Mouse (Mus musculus): Measurements from ENCODE around the gene Ap2a2. TPM values are rescaled to one million over a fixed set of nuclear protein-coding genes. Genes with fewer than 3 reads are reported as not detected.
A peak's percentile ranks its signal among the peaks of the same experiment; 100 is the strongest.

Gene Ap2a2
- polyA plus RNA-seq, 1 experiment: 108 TPM

GRCm38 (mm10) chr7:141539556-141540311 is 22.2 kb upstream of the Ap2a2 start, which contains the start of gene Chid1:
TSS of gene Chid1 (minus strand) at chr7:141539857.
- Histone ChIP-seq H3K27ac (ENCODE audit: insufficient read depth, low read length) (no peak within 1 kb of the TSS), H3K36me3 (ENCODE audit: control insufficient read depth, insufficient read depth, low read length, poor library complexity, severe bottlenecking) (no peaks in the 10 kb centered on the region), H3K9ac (ENCODE audit: low read depth, poor library complexity, severe bottlenecking) (peak within 1 kb of the TSS; percentile 43), H3K27me3 (ENCODE audit: control insufficient read depth, insufficient read depth, low read length, poor library complexity, severe bottlenecking) (no peaks in the 10 kb centered on the region), H3K4me1 (ENCODE audit: control insufficient read depth, insufficient read depth, low read length) (no peaks in the 10 kb centered on the region), H3K9me3 (replicated peaks; ENCODE audit: control insufficient read depth, insufficient read depth, low read length, poor library complexity, severe bottlenecking) (no peaks in the 10 kb centered on the region), H3K4me3 (ENCODE audit: low read depth, low read length) (peak within 1 kb of the TSS; percentile 90)
- TF ChIP-seq POLR2A (IDR thresholded peaks at IDR 0.05; ENCODE audit: insufficient read depth, low read length) (peak; percentile 88), CTCF (IDR thresholded peaks at IDR 0.05; ENCODE audit: low read depth, low read length) (no peak), EP300 (IDR thresholded peaks at IDR 0.05; ENCODE audit: insufficient read depth, low read depth, low read length) (no peak)

GRCm38 (mm10) chr7:141540312-141541081 is 21.5 kb upstream of the Ap2a2 start:
- Histone ChIP-seq H3K27me3 (ENCODE audit: control insufficient read depth, insufficient read depth, low read length, poor library complexity, severe bottlenecking) (no peaks in the 10 kb centered on the region), H3K9ac (ENCODE audit: low read depth, poor library complexity, severe bottlenecking) (peak overlapping the region; percentile 36), H3K4me3 (ENCODE audit: low read depth, low read length) (peak overlapping the region; percentile 84), H3K27ac (ENCODE audit: insufficient read depth, low read length) (no peak overlapping the region), H3K9me3 (replicated peaks; ENCODE audit: control insufficient read depth, insufficient read depth, low read length, poor library complexity, severe bottlenecking) (no peaks in the 10 kb centered on the region), H3K36me3 (ENCODE audit: control insufficient read depth, insufficient read depth, low read length, poor library complexity, severe bottlenecking) (no peaks in the 10 kb centered on the region), H3K4me1 (ENCODE audit: control insufficient read depth, insufficient read depth, low read length) (no peaks in the 10 kb centered on the region)
- no peak for TF ChIP-seq CTCF (IDR thresholded peaks at IDR 0.05; ENCODE audit: low read depth, low read length)
- TF ChIP-seq EP300 (IDR thresholded peaks at IDR 0.05; ENCODE audit: insufficient read depth, low read depth, low read length): no peak
- TF ChIP-seq POLR2A (IDR thresholded peaks at IDR 0.05; ENCODE audit: insufficient read depth, low read length): no peak

- H3K4me1 ChIP-seq (ENCODE audit: control insufficient read depth, insufficient read depth, low read length): no peaks in the 10 kb centered on the region
- H3K4me3 ChIP-seq (ENCODE audit: low read depth, low read length): no peak overlapping the region
- H3K9ac ChIP-seq (ENCODE audit: low read depth, poor library complexity, severe bottlenecking): no peak overlapping the region
- H3K27ac ChIP-seq (ENCODE audit: insufficient read depth, low read length): no peak overlapping the region
- H3K9me3 ChIP-seq (replicated peaks; ENCODE audit: control insufficient read depth, insufficient read depth, low read length, poor library complexity, severe bottlenecking): no peaks in the 10 kb centered on the region
- H3K36me3 ChIP-seq (ENCODE audit: control insufficient read depth, insufficient read depth, low read length, poor library complexity, severe bottlenecking): no peaks in the 10 kb centered on the region
- no peaks in the 10 kb centered on the region for H3K27me3 ChIP-seq (ENCODE audit: control insufficient read depth, insufficient read depth, low read length, poor library complexity, severe bottlenecking)
- no peak for TF ChIP-seq CTCF (IDR thresholded peaks at IDR 0.05; ENCODE audit: low read depth, low read length)
- TF ChIP-seq EP300 (IDR thresholded peaks at IDR 0.05; ENCODE audit: insufficient read depth, low read depth, low read length): no peak
- TF ChIP-seq POLR2A (IDR thresholded peaks at IDR 0.05; ENCODE audit: insufficient read depth, low read length): no peak
These were observed 20.3 kb upstream of the Ap2a2 start for GRCm38 (mm10) chr7:141541681-141542080.

GRCm38 (mm10) chr7:141542588-141542987 is 19.4 kb upstream of the Ap2a2 start:
- Histone ChIP-seq H3K36me3 (ENCODE audit: control insufficient read depth, insufficient read depth, low read length, poor library complexity, severe bottlenecking) (no peaks in the 10 kb centered on the region), H3K9ac (ENCODE audit: low read depth, poor library complexity, severe bottlenecking) (no peak overlapping the region), H3K27ac (ENCODE audit: insufficient read depth, low read length) (no peak overlapping the region), H3K4me1 (ENCODE audit: control insufficient read depth, insufficient read depth, low read length) (no peaks in the 10 kb centered on the region), H3K9me3 (replicated peaks; ENCODE audit: control insufficient read depth, insufficient read depth, low read length, poor library complexity, severe bottlenecking) (no peaks in the 10 kb centered on the region), H3K27me3 (ENCODE audit: control insufficient read depth, insufficient read depth, low read length, poor library complexity, severe bottlenecking) (no peaks in the 10 kb centered on the region), H3K4me3 (ENCODE audit: low read depth, low read length) (no peak overlapping the region)
- TF ChIP-seq POLR2A (IDR thresholded peaks at IDR 0.05; ENCODE audit: insufficient read depth, low read length): no peak
- TF ChIP-seq EP300 (IDR thresholded peaks at IDR 0.05; ENCODE audit: insufficient read depth, low read depth, low read length): no peak
- TF ChIP-seq CTCF (IDR thresholded peaks at IDR 0.05; ENCODE audit: low read depth, low read length): no peak

DNA sequence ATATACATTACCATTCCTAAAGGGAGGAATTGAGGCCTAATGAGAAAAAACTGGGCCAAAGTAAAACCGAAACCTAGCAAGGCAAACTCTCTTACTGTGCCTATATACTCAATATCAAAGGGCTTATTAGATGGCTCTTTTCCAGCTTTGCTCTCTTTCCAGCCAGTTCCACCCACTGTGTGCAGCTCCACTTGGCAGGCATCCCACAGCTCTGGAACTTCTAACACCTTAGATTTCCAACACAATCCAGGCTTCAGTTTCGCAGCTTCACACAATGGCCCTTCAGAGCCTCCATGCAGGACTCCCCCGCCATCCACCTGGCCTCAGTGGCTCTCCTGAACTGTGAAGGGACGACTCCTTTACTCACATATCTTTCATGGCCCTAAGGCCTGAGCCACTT is 17.3 kb upstream of the Ap2a2 start:
- no peaks in the 10 kb centered on the region for H3K27me3 ChIP-seq (ENCODE audit: control insufficient read depth, insufficient read depth, low read length, poor library complexity, severe bottlenecking)
- H3K27ac ChIP-seq (ENCODE audit: insufficient read depth, low read length): no peak overlapping the region
- no peak for TF ChIP-seq CTCF (IDR thresholded peaks at IDR 0.05; ENCODE audit: low read depth, low read length)
- TF ChIP-seq EP300 (IDR thresholded peaks at IDR 0.05; ENCODE audit: insufficient read depth, low read depth, low read length): no peak
- no peak for TF ChIP-seq POLR2A (IDR thresholded peaks at IDR 0.05; ENCODE audit: insufficient read depth, low read length)

More for the DNA sequence above, 17.3 kb upstream of the Ap2a2 start:
- H3K9me3 ChIP-seq (replicated peaks; ENCODE audit: control insufficient read depth, insufficient read depth, low read length, poor library complexity, severe bottlenecking): no peaks in the 10 kb centered on the region
- H3K4me1 ChIP-seq (ENCODE audit: control insufficient read depth, insufficient read depth, low read length): no peaks in the 10 kb centered on the region
- no peak overlapping the region for H3K4me3 ChIP-seq (ENCODE audit: low read depth, low read length)
- H3K9ac ChIP-seq (ENCODE audit: low read depth, poor library complexity, severe bottlenecking): no peak overlapping the region
- no peaks in the 10 kb centered on the region for H3K36me3 ChIP-seq (ENCODE audit: control insufficient read depth, insufficient read depth, low read length, poor library complexity, severe bottlenecking)

All from ES-Bruce4 (cell line).